Mouse (Mus musculus): ENCODE results near the gene Rps11. TPM values are rescaled to one million over a fixed set of nuclear protein-coding genes. Genes with fewer than 3 reads are reported as not detected.

Rps11 gene
- total RNA-seq, 2 experiments from 2014 or later: 413 to 448 TPM

- no peak for DNase-seq
Observed at GRCm38 (mm10) chr7:45086084-45086483, 38.2 kb downstream of the Rps11 start.

GRCm38 (mm10) chr7:45083300-45083890, 40.8 kb downstream of the Rps11 start:
- DNase-seq: no peak

GRCm38 (mm10) chr7:45082401-45083299, 41.6 kb downstream of the Rps11 start:
- peak; percentile 72 for DNase-seq

GRCm38 (mm10) chr7:45081016-45081415, 43.2 kb downstream of the Rps11 start:
- DNase-seq: no peak

GRCm38 (mm10) chr7:45079856-45080255, 44.4 kb downstream of the Rps11 start:
- DNase-seq: peak; percentile 82

- peak; percentile 67 for DNase-seq
Observed at GRCm38 (mm10) chr7:45078513-45078912, 45.7 kb downstream of the Rps11 start.

- no peak for DNase-seq
Observed at GRCm38 (mm10) chr7:45077829-45078228, 46.4 kb downstream of the Rps11 start.

GRCm38 (mm10) chr7:45077322-45077721, 46.9 kb downstream of the Rps11 start:
- DNase-seq: no peak

- no peak for DNase-seq
Observed at GRCm38 (mm10) chr7:45076501-45076900, 47.7 kb downstream of the Rps11 start.

GRCm38 (mm10) chr7:45075405-45075804, 48.8 kb downstream of the Rps11 start:
- peak; percentile 80 for DNase-seq

GRCm38 (mm10) chr7:45073949-45074348, 50.3 kb downstream of the Rps11 start:
- DNase-seq: no peak

GRCm38 (mm10) chr7:45073171-45073707, 51.0 kb downstream of the Rps11 start:
- DNase-seq: no peak

Small RNA genes lying within 50 kb of the gene (microRNA-seq; reads per million reads assigned to microRNA genes)
- gene Mir150 (ENCODE audit: borderline replicate concordance in 2 of 2): 833 to 1,261 reads per million in 2 experiments
- 13.8 to 22.8 reads per million in 2 experiments for gene Mir5121 (ENCODE audit: borderline replicate concordance in 2 of 2)
- 0 reads per million in 2 experiments for gene Mir7055 (ENCODE audit: borderline replicate concordance in 2 of 2)

Other genes with a start within 250 kb of the Rps11 start
- 10 to 100 TPM; 50.9 to 51.2 TPM for gene Med25, start 231.7 kb downstream of the Rps11 start, total RNA-seq (2021)
- 10 to 100 TPM; 16.1 to 17.3 TPM for gene Fuz, start 228.4 kb downstream of the Rps11 start, total RNA-seq (2021)
- 10 to 100 TPM; 57.1 to 57.2 TPM for gene Ap2a1, start 194.9 kb downstream of the Rps11 start, total RNA-seq (2021)
- gene Tsks, start 181.2 kb downstream of the Rps11 start, total RNA-seq (2021): not detected
- gene Cpt1c, start 149.6 kb downstream of the Rps11 start, total RNA-seq (2021): 1 to 10 TPM; 1.6 to 2.0 TPM
- 100 to 1,000 TPM; 119 to 142 TPM for gene Prmt1, start 137.9 kb downstream of the Rps11 start, total RNA-seq (2021)
- 10 to 100 TPM; 16.1 to 20.9 TPM for gene Irf3, start 126.8 kb downstream of the Rps11 start, total RNA-seq (2021)
- 1 to 10 TPM; 7.4 to 9.6 TPM for gene Bcl2l12, start 125.7 kb downstream of the Rps11 start, total RNA-seq (2021)
- 10 to 100 TPM; 35.8 to 38.1 TPM for gene Scaf1, start 108.1 kb downstream of the Rps11 start, total RNA-seq (2021)
- 10 to 100 TPM; 22.5 to 30.6 TPM for gene Rras, start 106.5 kb downstream of the Rps11 start, total RNA-seq (2021)
- 10 to 100 TPM; 14.1 to 16.1 TPM for gene Prr12, start 71.6 kb downstream of the Rps11 start, total RNA-seq (2021)
- 10 to 100 TPM; 30.8 to 31.6 TPM for gene Nosip, start 62.0 kb downstream of the Rps11 start, total RNA-seq (2021)
- 1 to 10 TPM; 6.9 to 9.1 TPM for gene Prrg2, start 61.8 kb downstream of the Rps11 start, total RNA-seq (2021)
- gene Rcn3, start 32.2 kb downstream of the Rps11 start, total RNA-seq (2021): 10 to 100 TPM; 24.0 to 32.8 TPM
- 10 to 100 TPM; 40.3 to 54.5 TPM for gene Fcgrt, start 20.6 kb downstream of the Rps11 start, total RNA-seq (2021)
- 100 to 1,000 TPM; 520 to 561 TPM for gene Rpl13a, start 4.3 kb upstream of the Rps11 start, total RNA-seq (2021)
- not detected for gene Gm45713, start 11.8 kb upstream of the Rps11 start, total RNA-seq (2021)
- gene Flt3l, start 12.0 kb upstream of the Rps11 start, total RNA-seq (2021): 1 to 10 TPM; 4.2 TPM
- gene Pih1d1, start 29.9 kb upstream of the Rps11 start, total RNA-seq (2021): 10 to 100 TPM; 32.0 to 38.1 TPM
- 10 to 100 TPM; 15.6 to 15.9 TPM for gene Aldh16a1, start 30.1 kb upstream of the Rps11 start, total RNA-seq (2021)
- gene Slc17a7, start 39.5 kb upstream of the Rps11 start, total RNA-seq (2021): 1 to 10 TPM; 1.1 to 2.5 TPM
- gene Gfy, start 55.1 kb upstream of the Rps11 start, total RNA-seq (2021): not detected
- gene Pth2, start 56.6 kb upstream of the Rps11 start, total RNA-seq (2021): not detected
- under 1 TPM; 0.19 to 0.23 TPM for gene Ccdc155, start 80.5 kb upstream of the Rps11 start, total RNA-seq (2021)
- not detected for gene Dkkl1, start 87.7 kb upstream of the Rps11 start, total RNA-seq (2021)
- gene Tead2, start 91.3 kb upstream of the Rps11 start, total RNA-seq (2021): 1 to 10 TPM; 2.5 to 2.8 TPM
- gene Cd37, start 114.7 kb upstream of the Rps11 start, total RNA-seq (2021): 1 to 10 TPM; 1.3 to 2.0 TPM
- gene Slc6a16, start 116.6 kb upstream of the Rps11 start, total RNA-seq (2021): not detected
- gene Slc6a21, start 153.1 kb upstream of the Rps11 start, total RNA-seq (2021): not detected
- gene Trpm4, start 209.3 kb upstream of the Rps11 start, total RNA-seq (2021): 10 to 100 TPM; 17.0 to 18.3 TPM
- 100 to 1,000 TPM; 812 to 910 TPM for gene Hrc, start 210.9 kb upstream of the Rps11 start, total RNA-seq (2021)
- gene Ppfia3, start 242.6 kb upstream of the Rps11 start, total RNA-seq (2021): under 1 TPM; 0.18 to 0.38 TPM
- gene Lin7b, start 246.1 kb upstream of the Rps11 start, total RNA-seq (2021): under 1 TPM in 1 of 2 experiments, not detected in 1; 0.67 TPM